Mouse (Mus musculus) ES-Bruce4 (cell line): ENCODE measurements at regions not wholly inside any gene's neighbourhood (a gene's known extent, or its start where the extent isn't known, plus 50 kb on each side); places are given as distances from the start of the nearest gene placed in this dataset.

Source experiments
- CTCF ChIP-seq: IDR thresholded peaks from one replicate; pipeline ENCODE4 v1.8.1; 2011; ENCODE audit warnings: low read depth, low read length
- POLR2A ChIP-seq: IDR thresholded peaks from one replicate; pipeline ENCODE4 v1.8.1; 2011; ENCODE audit warnings: low read length; ENCODE audit not compliant: insufficient read depth

GRCm38 (mm10) chr17:83097998-83098397 lies 117.1 kb upstream of the Pkdcc start:
- TF ChIP-seq CTCF (no peak), POLR2A (no peak)
